Mouse (Mus musculus) midbrain, embryonic 14.5 days (tissue): ENCODE data around the gene Cd4. TPM values are rescaled to one million over a fixed set of nuclear protein-coding genes. Genes with fewer than 3 reads are reported as not detected.

Source experiments
- ATAC-seq: fragments of 200-750 bp; cut with Nextera tagmentation; 2 replicates; pipeline ENCODE4 v1.8.0; 2017; ENCODE audit warnings: moderate number of reproducible peaks, moderate library complexity; ENCODE audit not compliant: low FRiP score, low TSS enrichment
- DNase-seq: peaks from one replicate; pipeline ENCODE4 v3.0.0-alpha.2; 2015
- H3K27ac ChIP-seq: fragments of 300-500 bp; sonication (generic); replicated peaks from 2 replicates; pipeline ENCODE4 v1.5.1; 2014; ENCODE audit warnings: mild to moderate bottlenecking, low read depth, low read length, moderate library complexity
- H3K27me3 ChIP-seq: fragments of 300-500 bp; sonication (generic); 2 replicates; pipeline ENCODE4 v1.6.1; 2014; ENCODE audit warnings: low read length, control low read depth, mixed read lengths; ENCODE audit not compliant: control insufficient read depth, insufficient read depth
- H3K36me3 ChIP-seq: fragments of 300-500 bp; sonication (generic); 2 replicates; pipeline ENCODE4 v1.6.1; 2014; ENCODE audit warnings: low read length, control low read depth; ENCODE audit not compliant: control insufficient read depth, insufficient read depth
- H3K4me1 ChIP-seq: fragments of 300-500 bp; sonication (generic); 2 replicates; pipeline ENCODE4 v1.6.1; 2014; ENCODE audit warnings: mild to moderate bottlenecking, antibody characterized with exemption, low read length, control low read depth; ENCODE audit not compliant: control insufficient read depth, insufficient read depth
- H3K4me2 ChIP-seq: fragments of 300-500 bp; sonication (generic); 2 replicates; pipeline ENCODE4 v1.6.1; 2014; ENCODE audit warnings: mild to moderate bottlenecking, low read length, moderate library complexity
- H3K4me3 ChIP-seq: fragments of 300-500 bp; sonication (generic); replicated peaks from 2 replicates; pipeline ENCODE4 v1.5.1; 2014; ENCODE audit warnings: low read depth, low read length
- H3K9ac ChIP-seq: fragments of 300-500 bp; sonication (generic); replicated peaks from 2 replicates; pipeline ENCODE4 v1.6.1; 2014; ENCODE audit warnings: mild to moderate bottlenecking, low read length, moderate library complexity
- H3K9me3 ChIP-seq: fragments of 300-500 bp; sonication (generic); 2 replicates; pipeline ENCODE4 v1.6.1; 2016; ENCODE audit warnings: low read length, control low read depth, mixed read lengths; ENCODE audit not compliant: control insufficient read depth
- WGBS: fragments of 180-500 bp; shearing (Covaris S2); extraction: QIAGEN DNeasy Blood & Tissue Kit; methylation state at CpG from one replicate; pipeline ENCODE4 v1.1.7; 2014; 5-methylcytosine and 5-hydroxymethylcytosine counted together
- polyA plus RNA-seq: library from polyadenylated mRNA; unstranded; fragments of >200 nt; fragmentation: Nextera tagmentation; extraction: Ambion mirVana; gene quantifications from 2 replicates; pipeline ENCODE4 v1.2.1, GENCODE M21; 2014

The Cd4 gene
- polyA plus RNA-seq, 1 experiment from 2014 or later: 0.11 TPM

GRCm38 (mm10) chr6:124820891-124821290, 67.1 kb downstream of the Cd4 start:
- Histone ChIP-seq H3K4me1 (no peaks in the 10 kb centered on the region), H3K27me3 (no peaks in the 10 kb centered on the region), H3K4me3 (no peak overlapping the region), H3K36me3 (peaks cover 100% of the 10 kb centered on the region), H3K9ac (no peak overlapping the region), H3K27ac (no peak overlapping the region), H3K4me2 (no peak overlapping the region), H3K9me3 (no peaks in the 10 kb centered on the region)
- DNase-seq: no peak
- WGBS: 95% methylated on average over 5 of the region's 5 CpGs
- ATAC-seq: no peak

- DNase-seq (no peak), ATAC-seq (no peak)
- Histone ChIP-seq H3K9me3 (no peaks in the 10 kb centered on the region), H3K4me2 (no peak overlapping the region), H3K27me3 (no peaks in the 10 kb centered on the region), H3K4me3 (no peak overlapping the region), H3K36me3 (peaks cover 82% of the 10 kb centered on the region), H3K9ac (no peak overlapping the region), H3K27ac (no peak overlapping the region), H3K4me1 (peaks cover 14% of the 10 kb centered on the region)
- WGBS: 94% methylated on average over 8 of the region's 8 CpGs
Measured at GRCm38 (mm10) chr6:124817971-124818370, 70.0 kb downstream of the Cd4 start.

GRCm38 (mm10) chr6:124817563-124817962, 70.5 kb downstream of the Cd4 start:
- DNase-seq (no peak), ATAC-seq (no peak)
- no peaks in the 10 kb centered on the region for H3K27me3 ChIP-seq
- no peak overlapping the region for H3K4me3 ChIP-seq
- H3K9me3 ChIP-seq: no peaks in the 10 kb centered on the region
- no peak overlapping the region for H3K4me2 ChIP-seq
- WGBS: 96% methylated on average over 8 of the region's 8 CpGs
- H3K9ac ChIP-seq: no peak overlapping the region
- peaks cover 78% of the 10 kb centered on the region for H3K36me3 ChIP-seq
- peaks cover 18% of the 10 kb centered on the region for H3K4me1 ChIP-seq
- H3K27ac ChIP-seq: no peak overlapping the region

GRCm38 (mm10) chr6:124817125-124817524, 70.9 kb downstream of the Cd4 start:
- Histone ChIP-seq H3K4me3 (no peak overlapping the region), H3K4me2 (no peak overlapping the region), H3K27me3 (no peaks in the 10 kb centered on the region), H3K4me1 (peaks cover 22% of the 10 kb centered on the region), H3K36me3 (peaks cover 74% of the 10 kb centered on the region), H3K27ac (no peak overlapping the region), H3K9ac (no peak overlapping the region), H3K9me3 (no peaks in the 10 kb centered on the region)
- ATAC-seq (no peak), DNase-seq (no peak)
- 95% methylated on average over 11 of the region's 11 CpGs for WGBS

GRCm38 (mm10) chr6:124816611-124817010, 71.4 kb downstream of the Cd4 start:
- Histone ChIP-seq H3K36me3 (peaks cover 74% of the 10 kb centered on the region), H3K9me3 (no peaks in the 10 kb centered on the region), H3K4me1 (peaks cover 25% of the 10 kb centered on the region), H3K4me3 (no peak overlapping the region), H3K4me2 (no peak overlapping the region), H3K27me3 (no peaks in the 10 kb centered on the region), H3K9ac (no peak overlapping the region), H3K27ac (no peak overlapping the region)
- ATAC-seq (no peak), DNase-seq (no peak)
- WGBS: 90% methylated on average over 4 of the region's 4 CpGs

- H3K27ac ChIP-seq: no peak overlapping the region
- peaks cover 65% of the 10 kb centered on the region for H3K36me3 ChIP-seq
- no peak overlapping the region for H3K9ac ChIP-seq
Measured at GRCm38 (mm10) chr6:124814858-124815774, 72.9 kb downstream of the Cd4 start.

More at GRCm38 (mm10) chr6:124814858-124815774, 72.9 kb downstream of the Cd4 start:
- DNase-seq (no peak), ATAC-seq (no peak)
- no peaks in the 10 kb centered on the region for H3K27me3 ChIP-seq
- peaks cover 25% of the 10 kb centered on the region for H3K4me1 ChIP-seq
- peak overlapping the region; percentile 92; the same call in 1 of the 2 replicates for H3K4me2 ChIP-seq
- no peak overlapping the region for H3K4me3 ChIP-seq
- no peaks in the 10 kb centered on the region for H3K9me3 ChIP-seq
- 70% methylated on average over 9 of the region's 9 CpGs for WGBS

Other genes with a start within 250 kb of the Cd4 start
- 31.9 and 34.6 TPM in 2 replicates for gene Lpcat3, start 225.2 kb downstream of the Cd4 start, polyA plus RNA-seq
- gene Emg1, start 176.0 kb downstream of the Cd4 start, polyA plus RNA-seq: 111 and 120 TPM in 2 replicates
- 249 and 250 TPM in 2 replicates for gene Phb2, start 175.9 kb downstream of the Cd4 start, polyA plus RNA-seq
- 2.1 and 5.6 TPM in 2 replicates for gene Ptpn6, start 149.5 kb downstream of the Cd4 start, polyA plus RNA-seq
- 689 and 844 TPM in 2 replicates for gene Grcc10, start 146.8 kb downstream of the Cd4 start, polyA plus RNA-seq
- gene Gm45234, start 132.2 kb downstream of the Cd4 start, polyA plus RNA-seq: not detected in 2 replicates
- 24.4 and 32.3 TPM in 2 replicates for gene Atn1, start 131.7 kb downstream of the Cd4 start, polyA plus RNA-seq
- 64.3 and 83.3 TPM in 2 replicates for gene Eno2, start 118.5 kb downstream of the Cd4 start, polyA plus RNA-seq
- gene Lrrc23, start 108.5 kb downstream of the Cd4 start, polyA plus RNA-seq: 1.4 and 3.2 TPM in 2 replicates
- 5.9 and 6.3 TPM in 2 replicates for gene Spsb2, start 79.6 kb downstream of the Cd4 start, polyA plus RNA-seq
- 343 and 349 TPM in 2 replicates for gene Tpi1, start 73.9 kb downstream of the Cd4 start, polyA plus RNA-seq
- gene Usp5, start 58.7 kb downstream of the Cd4 start, polyA plus RNA-seq: 184 and 191 TPM in 2 replicates
- gene Cdca3, start 58.7 kb downstream of the Cd4 start, polyA plus RNA-seq: 25.0 and 43.7 TPM in 2 replicates
- 1.7 and 4.5 TPM in 2 replicates for gene Gnb3, start 47.9 kb downstream of the Cd4 start, polyA plus RNA-seq
- gene P3h3, start 30.5 kb downstream of the Cd4 start, polyA plus RNA-seq: 13.9 and 15.7 TPM in 2 replicates
- gene Gpr162, start 24.2 kb downstream of the Cd4 start, polyA plus RNA-seq: 14.7 and 34.9 TPM in 2 replicates
- gene Lag3, start 23.5 kb upstream of the Cd4 start, polyA plus RNA-seq: 3.3 and 3.5 TPM in 2 replicates
- gene Ptms, start 31.9 kb upstream of the Cd4 start, polyA plus RNA-seq: 749 and 823 TPM in 2 replicates
- gene Mlf2, start 43.2 kb upstream of the Cd4 start, polyA plus RNA-seq: 535 and 570 TPM in 2 replicates
- 85.6 and 85.9 TPM in 2 replicates for gene Cops7a, start 77.3 kb upstream of the Cd4 start, polyA plus RNA-seq
- 43.2 and 57.1 TPM in 2 replicates for gene Pianp, start 108.5 kb upstream of the Cd4 start, polyA plus RNA-seq
- 13.7 and 16.2 TPM in 2 replicates for gene Zfp384, start 120.9 kb upstream of the Cd4 start, polyA plus RNA-seq
- gene Ing4, start 151.5 kb upstream of the Cd4 start, polyA plus RNA-seq: 132 and 144 TPM in 2 replicates
- 16.3 and 16.7 TPM in 2 replicates for gene Acrbp, start 161.5 kb upstream of the Cd4 start, polyA plus RNA-seq
- 0.45 and 0.77 TPM in 2 replicates for gene Lpar5, start 179.7 kb upstream of the Cd4 start, polyA plus RNA-seq
- 70.7 and 90.6 TPM in 2 replicates for gene Chd4, start 207.8 kb upstream of the Cd4 start, polyA plus RNA-seq
- 42.7 and 46.3 TPM in 2 replicates for gene Nop2, start 243.7 kb upstream of the Cd4 start, polyA plus RNA-seq